Mouse (Mus musculus) midbrain, embryonic 11.5 days (tissue): ENCODE measurements around the gene Nxn. TPM values are rescaled to one million over a fixed set of nuclear protein-coding genes. Genes with fewer than 3 reads are reported as not detected.

ENCODE experiments used
- ATAC-seq: fragments of 200-750 bp; cut with Nextera tagmentation; 2 replicates; pipeline ENCODE4 v1.8.0; 2017; ENCODE audit warnings: moderate TSS enrichment, moderate library complexity; ENCODE audit not compliant: low FRiP score
- DNase-seq: peaks from one replicate; pipeline ENCODE4 v3.0.0; 2015; ENCODE audit warnings: low spot score; ENCODE audit errors: missing footprints
- H3K27ac ChIP-seq: fragments of 300-500 bp; sonication (generic); 2 replicates; pipeline ENCODE4 v1.5.1; 2014; ENCODE audit warnings: low read depth, low read length
- H3K27me3 ChIP-seq: fragments of 300-500 bp; sonication (generic); 2 replicates; pipeline ENCODE4 v1.6.1; 2014; ENCODE audit warnings: mild to moderate bottlenecking, low read length, moderate library complexity, mixed read lengths; ENCODE audit not compliant: control insufficient read depth, insufficient read depth
- H3K36me3 ChIP-seq: fragments of 300-500 bp; sonication (generic); 2 replicates; pipeline ENCODE4 v1.6.1; 2014; ENCODE audit warnings: mild to moderate bottlenecking, low read length, moderate library complexity, mixed read lengths; ENCODE audit not compliant: control insufficient read depth, insufficient read depth
- H3K4me1 ChIP-seq: fragments of 300-500 bp; sonication (generic); 2 replicates; pipeline ENCODE4 v1.6.1; 2014; ENCODE audit warnings: low read length; ENCODE audit not compliant: control insufficient read depth, insufficient read depth
- H3K4me2 ChIP-seq: fragments of 300-500 bp; sonication (generic); 2 replicates; pipeline ENCODE4 v1.6.1; 2014; ENCODE audit warnings: mild to moderate bottlenecking, moderate library complexity
- H3K4me3 ChIP-seq: fragments of 300-500 bp; sonication (generic); 2 replicates; pipeline ENCODE4 v1.5.1; 2014; ENCODE audit warnings: low read depth, low read length
- H3K9ac ChIP-seq: fragments of 300-500 bp; sonication (generic); 2 replicates; pipeline ENCODE4 v1.6.1; 2014; ENCODE audit warnings: low read length
- H3K9me3 ChIP-seq: fragments of 300-500 bp; sonication (generic); 2 replicates; pipeline ENCODE4 v1.6.1; 2016; ENCODE audit warnings: low read length; ENCODE audit not compliant: control insufficient read depth
- WGBS: fragments of 180-500 bp; shearing (Covaris S2); extraction: QIAGEN DNeasy Blood & Tissue Kit; methylation state at CpG from one replicate; pipeline ENCODE4 v1.1.7; 2014; 5-methylcytosine and 5-hydroxymethylcytosine counted together
- polyA plus RNA-seq: library from polyadenylated mRNA; unstranded; fragments of >200 nt; fragmentation: Nextera tagmentation; extraction: Ambion mirVana; gene quantifications from 2 replicates; pipeline ENCODE4 v1.2.1, GENCODE M21; 2014

The Nxn gene
- polyA plus RNA-seq, 1 experiment from 2014 or later: 51.3 TPM

GRCm38 (mm10) chr11:76379921-76380544 lies 18.9 kb downstream of the Nxn start:
- Histone ChIP-seq H3K4me3 (no peak overlapping the region), H3K27ac (no peak overlapping the region), H3K4me2 (no peak overlapping the region), H3K27me3 (no peaks in the 10 kb centered on the region), H3K9ac (no peak overlapping the region), H3K9me3 (no peaks in the 10 kb centered on the region), H3K36me3 (no peaks in the 10 kb centered on the region), H3K4me1 (peaks cover 12% of the 10 kb centered on the region)
- no peak for DNase-seq
- ATAC-seq: no peak
- WGBS: 41% methylated on average over 11 of the region's 11 CpGs

- H3K4me1 ChIP-seq: 0 out of 2 replicates have a peak, but pooled peaks cover 6% of the 10 kb centered on the region
These were observed 22.5 kb downstream of the Nxn start for GRCm38 (mm10) chr11:76376425-76376824.

DNA sequence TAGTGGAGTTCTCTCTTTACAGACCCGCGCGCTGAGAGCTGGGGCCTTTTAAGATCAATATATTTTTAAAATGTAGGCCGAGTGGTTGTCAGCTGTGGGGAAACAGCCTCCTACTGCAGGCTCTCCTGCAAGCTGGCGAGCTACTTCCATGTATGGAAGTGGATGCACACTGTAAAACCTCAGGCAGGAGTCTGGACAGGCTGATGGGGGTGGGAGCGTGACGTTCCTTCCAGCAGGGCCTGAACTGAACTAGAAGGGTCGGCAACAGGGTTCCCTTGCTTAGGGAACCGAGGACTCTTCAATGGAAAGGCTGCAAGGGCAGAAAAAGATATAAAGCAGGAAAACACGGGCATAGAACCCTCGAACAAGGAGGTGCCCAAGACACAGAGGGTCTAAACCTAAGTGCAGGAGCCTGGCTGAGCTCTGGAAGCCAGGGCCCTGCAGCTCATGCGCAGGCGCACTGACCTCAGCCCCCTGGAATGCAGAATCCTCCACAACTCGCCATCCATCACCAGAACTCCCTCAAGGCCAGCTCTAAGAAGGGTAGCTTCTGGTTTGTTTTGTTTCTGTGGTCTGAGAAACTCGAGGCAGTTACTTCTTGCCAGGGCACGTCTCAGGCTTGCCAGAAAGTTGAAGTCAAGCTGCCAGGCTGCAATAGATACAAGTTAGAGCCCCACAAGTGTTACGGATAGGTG lies 24.3 kb downstream of the Nxn start:
- DNase-seq: no peak
- H3K9ac ChIP-seq: no peak overlapping the region

More at GRCm38 (mm10) chr11:76376425-76376824, 22.5 kb downstream of the Nxn start:
- ATAC-seq (no peak), DNase-seq (no peak)
- Histone ChIP-seq H3K27me3 (no peaks in the 10 kb centered on the region), H3K4me3 (no peak overlapping the region), H3K9me3 (no peaks in the 10 kb centered on the region), H3K27ac (no peak overlapping the region), H3K4me2 (no peak overlapping the region), H3K36me3 (no peaks in the 10 kb centered on the region), H3K9ac (no peak overlapping the region)
- 92% methylated on average over 3 of the region's 3 CpGs for WGBS

DNA sequence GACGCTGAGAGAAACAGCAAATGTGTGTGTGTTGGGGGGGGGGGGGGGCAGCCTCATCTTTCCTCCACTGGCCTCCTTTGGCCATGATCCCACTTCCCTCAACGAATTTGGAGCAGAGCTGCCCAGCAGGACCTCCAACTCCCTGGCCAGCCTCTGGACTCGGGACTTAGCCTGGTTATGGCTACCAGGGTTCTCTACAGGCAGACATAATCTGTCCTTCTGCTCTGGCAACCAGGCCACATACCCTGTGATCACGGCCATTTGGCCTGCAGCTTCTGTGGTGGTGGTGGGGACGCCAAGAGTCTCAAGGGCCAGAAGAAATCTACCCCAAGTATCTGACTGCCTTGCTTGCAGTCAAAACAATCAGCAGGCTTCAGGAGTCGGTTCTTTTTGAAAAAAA lies 26.4 kb downstream of the Nxn start:
- no peak overlapping the region for H3K9ac ChIP-seq
- H3K27me3 ChIP-seq: no peaks in the 10 kb centered on the region
- no peak for DNase-seq
- no peak overlapping the region for H3K4me3 ChIP-seq
- no peak overlapping the region for H3K4me2 ChIP-seq
- WGBS: 48% methylated on average over 5 of the region's 6 CpGs
- H3K27ac ChIP-seq: no peak overlapping the region
- no peak for ATAC-seq
- H3K4me1 ChIP-seq: 0 out of 2 replicates have a peak, but pooled peaks cover 4% of the 10 kb centered on the region
- no peaks in the 10 kb centered on the region for H3K9me3 ChIP-seq
- H3K36me3 ChIP-seq: no peaks in the 10 kb centered on the region

More for the DNA sequence above, 24.3 kb downstream of the Nxn start:
- ATAC-seq: no peak
- H3K4me2 ChIP-seq: no peak overlapping the region
- 0 out of 2 replicates have a peak, but pooled peaks cover 4% of the 10 kb centered on the region for H3K4me1 ChIP-seq
- no peaks in the 10 kb centered on the region for H3K27me3 ChIP-seq
- H3K4me3 ChIP-seq: no peak overlapping the region
- WGBS: 73% methylated on average over 17 of the region's 17 CpGs
- H3K36me3 ChIP-seq: no peaks in the 10 kb centered on the region
- no peak overlapping the region for H3K27ac ChIP-seq
- no peaks in the 10 kb centered on the region for H3K9me3 ChIP-seq

- Histone ChIP-seq H3K4me3 (no peak overlapping the region), H3K4me2 (no peak overlapping the region), H3K36me3 (no peaks in the 10 kb centered on the region), H3K9ac (no peak overlapping the region), H3K27ac (no peak overlapping the region), H3K4me1 (0 out of 2 replicates have a peak, but pooled peaks cover 4% of the 10 kb centered on the region), H3K9me3 (no peaks in the 10 kb centered on the region), H3K27me3 (no peaks in the 10 kb centered on the region)
- 75% methylated on average over 2 of the region's 2 CpGs for WGBS
- no peak for ATAC-seq
- no peak for DNase-seq
These were observed 26.8 kb downstream of the Nxn start for GRCm38 (mm10) chr11:76372120-76372519.

DNA sequence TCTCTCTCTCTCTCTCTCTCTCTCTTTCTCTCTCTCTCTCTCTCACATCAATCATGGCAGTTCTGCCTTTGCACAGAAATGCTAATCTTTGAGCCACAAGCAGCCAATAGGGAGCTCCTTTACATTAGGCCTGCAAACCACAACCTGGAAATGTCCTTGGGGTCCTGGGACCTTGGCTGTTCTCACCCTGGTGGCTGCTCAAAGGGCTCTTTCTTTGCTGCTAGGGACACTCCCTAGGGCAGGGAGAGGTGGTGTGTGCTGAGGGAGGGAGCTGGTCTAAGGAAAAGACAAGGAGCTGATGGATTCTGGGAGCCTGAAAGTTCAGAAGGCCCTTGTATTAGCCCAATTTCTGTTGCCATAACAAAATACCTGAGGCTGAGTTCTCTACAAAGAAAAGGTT lies 28.4 kb downstream of the Nxn start:
- H3K4me1 ChIP-seq: 0 out of 2 replicates have a peak, but pooled peaks cover 4% of the 10 kb centered on the region

GRCm38 (mm10) chr11:76366720-76367119 lies 32.2 kb downstream of the Nxn start:
- Histone ChIP-seq H3K36me3 (no peaks in the 10 kb centered on the region), H3K9me3 (no peaks in the 10 kb centered on the region), H3K4me1 (peaks cover 14% of the 10 kb centered on the region), H3K4me2 (no peak overlapping the region), H3K27me3 (no peaks in the 10 kb centered on the region), H3K9ac (no peak overlapping the region), H3K4me3 (no peak overlapping the region), H3K27ac (no peak overlapping the region)
- DNase-seq: no peak
- no peak for ATAC-seq
- 91% methylated on average over 15 of the region's 15 CpGs for WGBS

More for the DNA sequence above, 28.4 kb downstream of the Nxn start:
- no peaks in the 10 kb centered on the region for H3K9me3 ChIP-seq
- H3K4me2 ChIP-seq: no peak overlapping the region
- ATAC-seq: no peak
- H3K36me3 ChIP-seq: no peaks in the 10 kb centered on the region
- DNase-seq: no peak
- no peak overlapping the region for H3K4me3 ChIP-seq
- H3K27ac ChIP-seq: no peak overlapping the region
- no peak overlapping the region for H3K9ac ChIP-seq
- H3K27me3 ChIP-seq: no peaks in the 10 kb centered on the region

DNA sequence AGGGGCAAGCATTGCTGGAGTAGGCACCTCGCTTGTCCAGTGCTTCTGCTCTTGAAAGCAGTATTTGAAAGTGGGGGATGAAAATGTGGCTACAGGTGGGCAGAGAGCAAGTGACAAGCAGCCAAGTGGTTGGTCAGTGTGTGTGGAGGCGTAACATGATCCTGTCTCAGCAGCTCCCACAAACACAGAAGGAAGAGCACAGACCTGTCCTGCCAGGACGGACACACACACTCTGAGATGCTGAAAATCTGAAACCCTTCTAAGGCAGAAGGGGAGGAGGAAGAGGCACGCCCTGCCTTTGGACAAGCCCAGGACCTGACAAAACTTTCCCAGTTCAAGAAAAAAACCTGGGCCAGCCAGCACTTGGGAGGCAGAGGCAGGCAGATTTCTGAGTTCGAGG lies 34.9 kb downstream of the Nxn start:
- no peaks in the 10 kb centered on the region for H3K36me3 ChIP-seq
- no peak overlapping the region for H3K4me2 ChIP-seq
- peaks cover 25% of the 10 kb centered on the region for H3K4me1 ChIP-seq
- H3K4me3 ChIP-seq: no peak overlapping the region
- 54% methylated on average over 5 of the region's 5 CpGs for WGBS
- ATAC-seq (no peak), DNase-seq (no peak)
- H3K9me3 ChIP-seq: no peaks in the 10 kb centered on the region
- no peak overlapping the region for H3K9ac ChIP-seq
- H3K27ac ChIP-seq: peak overlapping the region; percentile 28
- no peaks in the 10 kb centered on the region for H3K27me3 ChIP-seq

- DNase-seq: no peak
- peaks cover 29% of the 10 kb centered on the region for H3K4me1 ChIP-seq
- WGBS: 13% methylated on average over 9 of the region's 9 CpGs
- H3K27ac ChIP-seq: peak overlapping the region; percentile 28
- H3K9me3 ChIP-seq: no peaks in the 10 kb centered on the region
- no peak for ATAC-seq
- no peaks in the 10 kb centered on the region for H3K36me3 ChIP-seq
- no peak overlapping the region for H3K4me3 ChIP-seq
- H3K27me3 ChIP-seq: no peaks in the 10 kb centered on the region
- H3K9ac ChIP-seq: no peak overlapping the region
- no peak overlapping the region for H3K4me2 ChIP-seq
These were observed 35.3 kb downstream of the Nxn start for GRCm38 (mm10) chr11:76363636-76364035.
